Mouse (Mus musculus): Measurements from ENCODE around the gene Oas1g. TPM values are rescaled to one million over a fixed set of nuclear protein-coding genes. Genes with fewer than 3 reads are reported as not detected.

Gene Oas1g
- polyA plus RNA-seq, 1 experiment from 2014 or later = 1.5 TPM

GRCm38 (mm10) chr5:120871469-120871868 is 15.9 kb downstream of the Oas1g start:
- no peaks in the 10 kb centered on the region for H3K4me1 ChIP-seq (ENCODE audit: control insufficient read depth, insufficient read depth, low read length)
- no peaks in the 10 kb centered on the region for H3K36me3 ChIP-seq (ENCODE audit: control insufficient read depth, insufficient read depth, low read length)
- H3K9ac ChIP-seq (ENCODE audit: low read depth, low read length) = no peak overlapping the region
- no peaks in the 10 kb centered on the region for H3K27me3 ChIP-seq (replicated peaks; ENCODE audit: control insufficient read depth, insufficient read depth, low read length)
- H3K4me2 ChIP-seq (ENCODE audit: low read depth, low read length) = no peak overlapping the region
- H3K9me3 ChIP-seq (ENCODE audit: control insufficient read depth, low read length) = no peaks in the 10 kb centered on the region
- H3K27ac ChIP-seq (ENCODE audit: low read length) = no peak overlapping the region
- no peak overlapping the region for H3K4me3 ChIP-seq (ENCODE audit: low read length)
- ATAC-seq = no peak
- WGBS = 56% methylated on average over 2 of the region's 2 CpGs

- no peak overlapping the region for H3K27ac ChIP-seq (ENCODE audit: low read length)
- no peaks in the 10 kb centered on the region for H3K9me3 ChIP-seq (ENCODE audit: control insufficient read depth, low read length)
- 79% methylated on average over 7 of the region's 7 CpGs for WGBS
- H3K9ac ChIP-seq (ENCODE audit: low read depth, low read length) = no peak overlapping the region
- H3K4me1 ChIP-seq (ENCODE audit: control insufficient read depth, insufficient read depth, low read length) = no peaks in the 10 kb centered on the region
- no peak overlapping the region for H3K4me3 ChIP-seq (ENCODE audit: low read length)
- no peaks in the 10 kb centered on the region for H3K36me3 ChIP-seq (ENCODE audit: control insufficient read depth, insufficient read depth, low read length)
- no peaks in the 10 kb centered on the region for H3K27me3 ChIP-seq (replicated peaks; ENCODE audit: control insufficient read depth, insufficient read depth, low read length)
- no peak for ATAC-seq
- no peak overlapping the region for H3K4me2 ChIP-seq (ENCODE audit: low read depth, low read length)
Observed at GRCm38 (mm10) chr5:120870782-120871181, 16.6 kb downstream of the Oas1g start.

GRCm38 (mm10) chr5:120870081-120870480 is 17.3 kb downstream of the Oas1g start:
- H3K9me3 ChIP-seq (ENCODE audit: control insufficient read depth, low read length) = no peaks in the 10 kb centered on the region
- no peak overlapping the region for H3K4me2 ChIP-seq (ENCODE audit: low read depth, low read length)
- H3K9ac ChIP-seq (ENCODE audit: low read depth, low read length) = no peak overlapping the region
- H3K4me3 ChIP-seq (ENCODE audit: low read length) = no peak overlapping the region
- no peak for ATAC-seq
- H3K36me3 ChIP-seq (ENCODE audit: control insufficient read depth, insufficient read depth, low read length) = no peaks in the 10 kb centered on the region
- 58% methylated on average over 3 of the region's 3 CpGs for WGBS
- H3K4me1 ChIP-seq (ENCODE audit: control insufficient read depth, insufficient read depth, low read length) = no peaks in the 10 kb centered on the region
- no peak overlapping the region for H3K27ac ChIP-seq (ENCODE audit: low read length)
- H3K27me3 ChIP-seq (replicated peaks; ENCODE audit: control insufficient read depth, insufficient read depth, low read length) = no peaks in the 10 kb centered on the region

GRCm38 (mm10) chr5:120869436-120870015 is 17.9 kb downstream of the Oas1g start:
- WGBS = 84% methylated on average over 7 of the region's 7 CpGs
- Histone ChIP-seq H3K4me3 (ENCODE audit: low read length) (no peak overlapping the region), H3K9me3 (ENCODE audit: control insufficient read depth, low read length) (no peaks in the 10 kb centered on the region), H3K36me3 (ENCODE audit: control insufficient read depth, insufficient read depth, low read length) (no peaks in the 10 kb centered on the region), H3K9ac (ENCODE audit: low read depth, low read length) (no peak overlapping the region), H3K27ac (ENCODE audit: low read length) (no peak overlapping the region), H3K27me3 (replicated peaks; ENCODE audit: control insufficient read depth, insufficient read depth, low read length) (no peaks in the 10 kb centered on the region), H3K4me2 (ENCODE audit: low read depth, low read length) (no peak overlapping the region), H3K4me1 (ENCODE audit: control insufficient read depth, insufficient read depth, low read length) (no peaks in the 10 kb centered on the region)
- ATAC-seq = no peak

GRCm38 (mm10) chr5:120865336-120865860 is 22.0 kb downstream of the Oas1g start:
- no peaks in the 10 kb centered on the region for H3K27me3 ChIP-seq (replicated peaks; ENCODE audit: control insufficient read depth, insufficient read depth, low read length)

GRCm38 (mm10) chr5:120861121-120861520 is 26.3 kb downstream of the Oas1g start, which contains the start of gene Oas1h:
Gene Oas1h, plus strand, starts transcription at chr5:120861421.
- no peak for ATAC-seq
- H3K4me2 ChIP-seq (ENCODE audit: low read depth, low read length) = no peak within 1 kb of the TSS
- H3K4me3 ChIP-seq (ENCODE audit: low read length) = no peak within 1 kb of the TSS
- WGBS = 39% methylated on average over 4 of the region's 4 CpGs
- H3K4me1 ChIP-seq (ENCODE audit: control insufficient read depth, insufficient read depth, low read length) = no peaks in the 10 kb centered on the region
- H3K36me3 ChIP-seq (ENCODE audit: control insufficient read depth, insufficient read depth, low read length) = no peaks in the 10 kb centered on the region
- H3K27ac ChIP-seq (ENCODE audit: low read length) = no peak within 1 kb of the TSS
- no peaks in the 10 kb centered on the region for H3K27me3 ChIP-seq (replicated peaks; ENCODE audit: control insufficient read depth, insufficient read depth, low read length)
- H3K9me3 ChIP-seq (ENCODE audit: control insufficient read depth, low read length) = no peaks in the 10 kb centered on the region
- H3K9ac ChIP-seq (ENCODE audit: low read depth, low read length) = no peak within 1 kb of the TSS

More at GRCm38 (mm10) chr5:120865336-120865860, 22.0 kb downstream of the Oas1g start:
- no peak for ATAC-seq
- H3K4me3 ChIP-seq (ENCODE audit: low read length) = no peak overlapping the region
- no peaks in the 10 kb centered on the region for H3K9me3 ChIP-seq (ENCODE audit: control insufficient read depth, low read length)
- H3K4me2 ChIP-seq (ENCODE audit: low read depth, low read length) = no peak overlapping the region
- no peak overlapping the region for H3K9ac ChIP-seq (ENCODE audit: low read depth, low read length)
- no peaks in the 10 kb centered on the region for H3K4me1 ChIP-seq (ENCODE audit: control insufficient read depth, insufficient read depth, low read length)
- H3K27ac ChIP-seq (ENCODE audit: low read length) = no peak overlapping the region
- no peaks in the 10 kb centered on the region for H3K36me3 ChIP-seq (ENCODE audit: control insufficient read depth, insufficient read depth, low read length)
- 70% methylated on average over 3 of the region's 3 CpGs for WGBS

- H3K9ac ChIP-seq (ENCODE audit: low read depth, low read length) = no peak overlapping the region
- 71% methylated on average over 2 of the region's 2 CpGs for WGBS
- no peak overlapping the region for H3K27ac ChIP-seq (ENCODE audit: low read length)
- no peak overlapping the region for H3K4me2 ChIP-seq (ENCODE audit: low read depth, low read length)
- no peak for ATAC-seq
- H3K36me3 ChIP-seq (ENCODE audit: control insufficient read depth, insufficient read depth, low read length) = no peaks in the 10 kb centered on the region
- no peak overlapping the region for H3K4me3 ChIP-seq (ENCODE audit: low read length)
- no peaks in the 10 kb centered on the region for H3K9me3 ChIP-seq (ENCODE audit: control insufficient read depth, low read length)
- H3K27me3 ChIP-seq (replicated peaks; ENCODE audit: control insufficient read depth, insufficient read depth, low read length) = no peaks in the 10 kb centered on the region
- no peaks in the 10 kb centered on the region for H3K4me1 ChIP-seq (ENCODE audit: control insufficient read depth, insufficient read depth, low read length)
Observed at GRCm38 (mm10) chr5:120859241-120859640, 28.2 kb downstream of the Oas1g start.

- Histone ChIP-seq H3K27me3 (replicated peaks; ENCODE audit: control insufficient read depth, insufficient read depth, low read length) (no peaks in the 10 kb centered on the region), H3K9ac (ENCODE audit: low read depth, low read length) (no peak overlapping the region), H3K36me3 (ENCODE audit: control insufficient read depth, insufficient read depth, low read length) (no peaks in the 10 kb centered on the region), H3K27ac (ENCODE audit: low read length) (no peak overlapping the region), H3K4me1 (ENCODE audit: control insufficient read depth, insufficient read depth, low read length) (peaks cover 6% of the 10 kb centered on the region), H3K4me3 (ENCODE audit: low read length) (no peak overlapping the region), H3K4me2 (ENCODE audit: low read depth, low read length) (no peak overlapping the region), H3K9me3 (ENCODE audit: control insufficient read depth, low read length) (no peaks in the 10 kb centered on the region)
- 69% methylated on average over 3 of the region's 3 CpGs for WGBS
- no peak for ATAC-seq
Observed at GRCm38 (mm10) chr5:120849601-120850136, 37.7 kb downstream of the Oas1g start.

GRCm38 (mm10) chr5:120847067-120847466 is 40.3 kb downstream of the Oas1g start, which contains the start of gene Oas1f:
Gene Oas1f, plus strand, starts transcription at chr5:120847367.
- Histone ChIP-seq H3K27me3 (replicated peaks; ENCODE audit: control insufficient read depth, insufficient read depth, low read length) (no peaks in the 10 kb centered on the region), H3K36me3 (ENCODE audit: control insufficient read depth, insufficient read depth, low read length) (no peaks in the 10 kb centered on the region), H3K4me1 (ENCODE audit: control insufficient read depth, insufficient read depth, low read length) (peaks cover 6% of the 10 kb centered on the region), H3K27ac (ENCODE audit: low read length) (no peak within 1 kb of the TSS), H3K9ac (ENCODE audit: low read depth, low read length) (no peak within 1 kb of the TSS), H3K9me3 (ENCODE audit: control insufficient read depth, low read length) (no peaks in the 10 kb centered on the region), H3K4me2 (ENCODE audit: low read depth, low read length) (no peak within 1 kb of the TSS), H3K4me3 (ENCODE audit: low read length) (no peak within 1 kb of the TSS)
- WGBS = 53% methylated on average over 4 of the region's 4 CpGs
- ATAC-seq = no peak

All from intestine, embryonic 16.5 days (tissue).